In genomic region chr4:129455265-129455664, GRCm38 (mm10) we compare ENCODE assay signal across 8 mouse cellular contexts. TPM values are rescaled to one million over a fixed set of nuclear protein-coding genes. Genes with fewer than 3 reads are reported as not detected.
DNase-seq lines count a peak whose midpoint lies in the region; ATAC-seq and TF ChIP-seq lines count a peak whose summit lies in the region.

No protein-coding gene starts in this region.

- H3K27ac ChIP-seq in heart, embryonic 15.5 days: no peak overlapping the region
- no peak overlapping the region for H3K27ac ChIP-seq in liver, embryonic 11.5 days (ENCODE audit: low read depth, low read length)
- no peak overlapping the region for H3K27ac ChIP-seq in stomach, embryonic 16.5 days (ENCODE audit: low read length)

- H3K4me2 ChIP-seq in heart, embryonic 15.5 days: no peak overlapping the region
- no peak overlapping the region for H3K4me2 ChIP-seq in liver, embryonic 11.5 days
- H3K4me2 ChIP-seq in myocyte (ENCODE audit: low read depth): peak overlapping the region; percentile 47
- H3K4me2 ChIP-seq in stomach, embryonic 16.5 days (ENCODE audit: low read depth, low read length): no peak overlapping the region

- TF ChIP-seq POLR2A in myocyte (IDR thresholded peaks at IDR 0.05; ENCODE audit: insufficient read length, low read depth): no peak

- peak; percentile 74 for ATAC-seq in heart, embryonic 15.5 days (replicated peaks; ENCODE audit: insufficient number of reproducible peaks, insufficient read depth, low FRiP score, low read depth)
- peak; percentile 68 for ATAC-seq in liver, embryonic 11.5 days (replicated peaks; ENCODE audit: low FRiP score)
- ATAC-seq in stomach, embryonic 16.5 days (ENCODE audit: insufficient read depth, low FRiP score): peak; percentile 83

- H3ac ChIP-seq in myocyte (ENCODE audit: control insufficient read depth, insufficient read length): no peak overlapping the region

- no peaks in the 10 kb centered on the region for H3K36me3 ChIP-seq in heart, embryonic 15.5 days
- no peaks in the 10 kb centered on the region for H3K36me3 ChIP-seq in liver, embryonic 11.5 days (ENCODE audit: control insufficient read depth, insufficient read depth, low read length)
- H3K36me3 ChIP-seq in myocyte (ENCODE audit: control insufficient read depth, insufficient read depth): no peaks in the 10 kb centered on the region
- H3K36me3 ChIP-seq in stomach, embryonic 16.5 days (ENCODE audit: control insufficient read depth, insufficient read depth, low read length): no peaks in the 10 kb centered on the region

- no peaks in the 10 kb centered on the region for H3K79me2 ChIP-seq in myocyte (ENCODE audit: control insufficient read depth, insufficient read depth)

- H3K9ac ChIP-seq in heart, embryonic 15.5 days: no peak overlapping the region
- H3K9ac ChIP-seq in liver, embryonic 11.5 days (ENCODE audit: low read depth, low read length): no peak overlapping the region
- H3K9ac ChIP-seq in stomach, embryonic 16.5 days (ENCODE audit: low read length): 0 out of 2 replicates have a peak overlapping the region, but pooled peaks have one; percentile 33

- peak; percentile 51 to 69 for DNase-seq in CD8-positive naive resting alpha-beta T cell, adult 2 months (ENCODE audit: low read depth in 2 of 2, low spot score in 2 of 2)
- peak; percentile 92 for DNase-seq in brain, adult 2 months (ENCODE audit: low read depth, low spot score)
- peak; percentile 60 for DNase-seq in fibroblast of lung, adult 2 months (ENCODE audit: low read depth)
- peak; percentile 70 for DNase-seq in kidney, postnatal 10 days
- peak; percentile 58 for DNase-seq in liver, embryonic 11.5 days (ENCODE audit: low spot score)

- H3K4me1 ChIP-seq in heart, embryonic 15.5 days (replicated peaks): no peaks in the 10 kb centered on the region; the same call in 1 of the 2 replicates
- H3K4me1 ChIP-seq in liver, embryonic 11.5 days (replicated peaks; ENCODE audit: control insufficient read depth, insufficient read depth, low read length): no peaks in the 10 kb centered on the region
- H3K4me1 ChIP-seq in stomach, embryonic 16.5 days (ENCODE audit: control insufficient read depth, insufficient read depth, low read length): peaks cover 2% of the 10 kb centered on the region; the same call in 1 of the 2 replicates

- 2% methylated on average over 5 of the region's 5 CpGs for WGBS in heart, embryonic 15.5 days
- WGBS in liver, embryonic 11.5 days: 3% methylated on average over 5 of the region's 5 CpGs
- WGBS in stomach, embryonic 16.5 days: 2% methylated on average over 5 of the region's 5 CpGs

- H3K27me3 ChIP-seq in heart, embryonic 15.5 days: no peaks in the 10 kb centered on the region
- H3K27me3 ChIP-seq in liver, embryonic 11.5 days (replicated peaks; ENCODE audit: control insufficient read depth, insufficient read depth, low read length): no peaks in the 10 kb centered on the region
- H3K27me3 ChIP-seq in myocyte (ENCODE audit: control insufficient read depth, insufficient read depth, insufficient read length): no peaks in the 10 kb centered on the region
- H3K27me3 ChIP-seq in stomach, embryonic 16.5 days (ENCODE audit: control insufficient read depth, insufficient read depth, low read length): no peaks in the 10 kb centered on the region

- no peak overlapping the region for H3K4me3 ChIP-seq in heart, embryonic 15.5 days
- H3K4me3 ChIP-seq in liver, embryonic 11.5 days (ENCODE audit: low read depth, low read length): no peak overlapping the region
- no peak overlapping the region for H3K4me3 ChIP-seq in myocyte
- H3K4me3 ChIP-seq in stomach, embryonic 16.5 days (replicated peaks; ENCODE audit: low read length): no peak overlapping the region

- H3K9me3 ChIP-seq in heart, embryonic 15.5 days (replicated peaks): no peaks in the 10 kb centered on the region
- H3K9me3 ChIP-seq in liver, embryonic 11.5 days (ENCODE audit: control insufficient read depth, low read length): no peaks in the 10 kb centered on the region
- no peaks in the 10 kb centered on the region for H3K9me3 ChIP-seq in stomach, embryonic 16.5 days (replicated peaks; ENCODE audit: control insufficient read depth, low read length)

TF ChIP-seq in myocyte, 11 proteins besides CTCF, POLR2A, EP300 and RAD21:
- TF ChIP-seq TCF3 (IDR thresholded peaks at IDR 0.05; ENCODE audit: insufficient read length, low read depth) (no peak), TCF12 (IDR thresholded peaks at IDR 0.05; ENCODE audit: insufficient read depth, poor library complexity, severe bottlenecking) (no peak), SRF (IDR thresholded peaks at IDR 0.05; ENCODE audit: control insufficient read depth, insufficient read length, low read depth) (no peak), USF1 (IDR thresholded peaks at IDR 0.05; ENCODE audit: low read depth) (no peak), CEBPB (IDR thresholded peaks at IDR 0.05; ENCODE audit: insufficient read depth, poor library complexity, severe bottlenecking) (no peak), POLR2AphosphoS2 (IDR thresholded peaks at IDR 0.05; ENCODE audit: insufficient read length, low read depth) (no peak), MYOD1 (IDR thresholded peaks at IDR 0.05; ENCODE audit: control insufficient read depth in 1 of 3, insufficient read length in 2 of 3, low read depth in 2 of 3) (no peak), MYOG (IDR thresholded peaks at IDR 0.05; ENCODE audit: control insufficient read depth in 1 of 3, insufficient read depth in 1 of 3, insufficient read length in 2 of 3, low read depth in 2 of 3) (no peak), REST (IDR thresholded peaks at IDR 0.05; ENCODE audit: insufficient read depth, insufficient read length) (no peak), E2F4 (IDR thresholded peaks at IDR 0.05; ENCODE audit: insufficient read depth) (no peak), MAX (IDR thresholded peaks at IDR 0.05; ENCODE audit: low read depth) (no peak)

RNA-seq across cellular contexts. Expression of gene Bsdc1, which starts 6.1 kb away (rescaled TPM):
- 23.1 and 27.2 TPM in 2 replicates for polyA plus RNA-seq in heart, embryonic 15.5 days (2015; fragmentation: Nextera tagmentation; extraction: Ambion mirVana)
- 21.6 and 22.5 TPM in 2 replicates for polyA plus RNA-seq in liver, embryonic 11.5 days (2014; fragmentation: Nextera tagmentation; extraction: Ambion mirVana)
- polyA plus RNA-seq in myocyte (2012; fragmentation: generic; extraction: Trizol): 22.9 TPM
- 28.0 and 30.5 TPM in 2 replicates for polyA plus RNA-seq in stomach, embryonic 16.5 days (2015; fragmentation: Nextera tagmentation; extraction: Ambion mirVana)

RNA-seq across cellular contexts. Expression of gene Zbtb8b, which starts 14.6 kb away (rescaled TPM):
- 5.8 and 6.2 TPM in 2 replicates for polyA plus RNA-seq in heart, embryonic 15.5 days (2015; fragmentation: Nextera tagmentation; extraction: Ambion mirVana)
- 2.4 and 2.8 TPM in 2 replicates for polyA plus RNA-seq in liver, embryonic 11.5 days (2014; fragmentation: Nextera tagmentation; extraction: Ambion mirVana)
- 0.04 TPM for polyA plus RNA-seq in myocyte (2012; fragmentation: generic; extraction: Trizol)
- 1.4 and 1.6 TPM in 2 replicates for polyA plus RNA-seq in stomach, embryonic 16.5 days (2015; fragmentation: Nextera tagmentation; extraction: Ambion mirVana)

RNA-seq across cellular contexts. Expression of gene Tssk3, which starts 35.6 kb away (rescaled TPM):
- not detected in 2 replicates for polyA plus RNA-seq in heart, embryonic 15.5 days (2015; fragmentation: Nextera tagmentation; extraction: Ambion mirVana)
- not detected in 2 replicates for polyA plus RNA-seq in liver, embryonic 11.5 days (2014; fragmentation: Nextera tagmentation; extraction: Ambion mirVana)
- polyA plus RNA-seq in myocyte (2012; fragmentation: generic; extraction: Trizol): not detected
- polyA plus RNA-seq in stomach, embryonic 16.5 days (2015; fragmentation: Nextera tagmentation; extraction: Ambion mirVana): not detected in 2 replicates

RNA-seq across cellular contexts. Expression of gene Fam229a, which starts 35.7 kb away (rescaled TPM):
- polyA plus RNA-seq in heart, embryonic 15.5 days (2015; fragmentation: Nextera tagmentation; extraction: Ambion mirVana): 0.27 TPM in 1 of 2 replicates, not detected in the other
- polyA plus RNA-seq in liver, embryonic 11.5 days (2014; fragmentation: Nextera tagmentation; extraction: Ambion mirVana): not detected in 2 replicates
- polyA plus RNA-seq in myocyte (2012; fragmentation: generic; extraction: Trizol): 0.10 TPM
- polyA plus RNA-seq in stomach, embryonic 16.5 days (2015; fragmentation: Nextera tagmentation; extraction: Ambion mirVana): not detected in 2 replicates

RNA-seq across cellular contexts. Expression of gene Marcksl1, which starts 58.1 kb away (rescaled TPM):
- polyA plus RNA-seq in heart, embryonic 15.5 days (2015; fragmentation: Nextera tagmentation; extraction: Ambion mirVana): 283 and 352 TPM in 2 replicates
- polyA plus RNA-seq in liver, embryonic 11.5 days (2014; fragmentation: Nextera tagmentation; extraction: Ambion mirVana): 388 and 395 TPM in 2 replicates
- polyA plus RNA-seq in myocyte (2012; fragmentation: generic; extraction: Trizol): 41.6 TPM
- 259 and 296 TPM in 2 replicates for polyA plus RNA-seq in stomach, embryonic 16.5 days (2015; fragmentation: Nextera tagmentation; extraction: Ambion mirVana)
